Mouse (Mus musculus) adipocyte (in vitro differentiated cells): ENCODE measurements around the gene Pdpr.
"Not testable (repeated sequence)": the region's sequence is repeated elsewhere in the genome, so short reads cannot be mapped to it uniquely, and the experiment has no call there.

ENCODE experiments used
- DNase-seq: peaks from one replicate; pipeline ENCODE4 v3.0.0-alpha.2; 2016; ENCODE audit warnings: low spot score

Pdpr gene

GRCm38 (mm10) chr8:111093865-111094718, at the start of gene Pdpr:
TSS of gene Pdpr (plus strand) at chr8:111094630.
- DNase-seq = peak; percentile 81

GRCm38 (mm10) chr8:111048694-111049093, 45.7 kb upstream of the Pdpr start:
- DNase-seq = no peak

DNA sequence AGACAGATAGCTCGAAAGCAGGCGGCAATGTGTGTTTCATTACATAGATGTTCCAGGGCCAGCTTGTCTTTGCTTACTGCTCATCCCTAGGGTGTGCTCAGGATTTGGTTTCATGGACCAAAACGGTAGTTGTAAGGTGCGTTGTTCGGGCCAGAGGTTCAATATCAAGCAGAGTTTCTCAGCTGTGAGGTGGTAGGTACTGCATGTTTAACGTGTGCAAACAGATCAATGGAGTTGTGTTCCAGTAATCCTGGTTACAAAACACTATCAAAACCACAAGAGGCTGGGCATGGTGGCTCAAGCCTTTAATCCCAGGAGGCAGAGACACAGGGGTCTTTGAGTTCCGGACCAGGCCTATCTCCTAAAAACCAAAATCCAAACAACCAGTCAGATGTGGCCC, 45.3 kb upstream of the Pdpr start:
- no peak for DNase-seq

DNA sequence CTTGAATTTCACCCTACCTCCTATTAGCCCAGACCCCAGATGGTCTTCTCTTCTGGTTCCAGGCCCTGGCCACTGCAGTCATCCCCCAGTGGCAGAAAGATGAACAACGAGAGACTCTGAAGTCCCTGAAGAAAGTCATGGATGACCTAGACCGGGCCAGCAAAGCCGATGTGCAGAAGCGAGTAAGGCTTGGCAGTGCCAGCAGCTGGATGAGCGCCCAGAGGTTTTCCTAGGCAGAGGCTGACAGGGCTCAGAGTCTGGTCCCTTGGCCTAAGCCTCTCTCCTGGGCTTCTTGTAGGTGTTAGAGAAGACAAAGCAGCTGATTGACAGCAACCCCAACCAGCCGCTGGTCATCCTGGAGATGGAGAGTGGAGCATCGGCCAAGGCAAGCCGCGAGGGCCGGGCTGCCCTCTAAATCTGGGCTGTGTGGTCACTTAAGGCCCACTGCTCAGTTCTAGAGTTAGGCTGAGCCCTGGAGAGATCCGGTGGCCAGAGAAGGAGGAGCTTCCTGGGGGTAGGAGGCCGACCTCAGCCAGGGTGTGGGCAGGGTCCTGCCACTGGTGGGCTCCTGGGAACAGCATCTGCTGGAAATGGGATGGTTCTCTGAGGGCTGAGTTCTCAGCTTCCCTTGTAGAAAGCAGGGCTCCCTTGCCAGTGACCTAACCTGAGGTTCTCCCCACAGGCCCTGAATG, 40.5 kb upstream of the Pdpr start:
- peak; percentile 78 for DNase-seq

DNA sequence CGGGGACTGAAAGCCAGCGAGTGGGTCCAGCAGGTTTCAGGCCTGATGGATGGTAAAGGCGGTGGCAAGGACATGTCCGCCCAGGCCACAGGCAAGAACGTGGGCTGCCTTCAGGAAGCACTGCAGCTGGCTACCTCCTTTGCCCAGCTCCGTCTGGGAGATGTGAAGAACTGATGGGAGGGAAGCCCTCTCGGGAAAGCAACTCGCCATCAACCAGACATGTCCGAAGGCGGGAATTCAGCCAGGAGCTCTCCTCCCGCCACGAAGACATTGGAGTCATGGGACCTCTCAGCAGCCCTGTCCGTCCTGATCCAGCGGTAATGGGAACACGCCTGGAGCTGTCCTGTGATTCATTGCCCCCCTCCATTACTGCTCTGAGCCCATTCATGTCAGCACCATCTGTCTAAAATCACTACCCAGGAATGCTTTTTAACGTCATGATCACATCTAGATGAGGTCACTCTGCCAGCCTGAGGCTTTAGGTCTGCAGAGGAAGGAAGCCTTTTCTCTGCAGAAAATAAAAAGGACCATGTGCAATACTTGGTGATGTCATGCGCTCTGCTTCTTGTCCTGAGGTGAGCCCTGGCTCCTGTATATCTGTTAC, 39.3 kb upstream of the Pdpr start:
- DNase-seq = no peak

DNA sequence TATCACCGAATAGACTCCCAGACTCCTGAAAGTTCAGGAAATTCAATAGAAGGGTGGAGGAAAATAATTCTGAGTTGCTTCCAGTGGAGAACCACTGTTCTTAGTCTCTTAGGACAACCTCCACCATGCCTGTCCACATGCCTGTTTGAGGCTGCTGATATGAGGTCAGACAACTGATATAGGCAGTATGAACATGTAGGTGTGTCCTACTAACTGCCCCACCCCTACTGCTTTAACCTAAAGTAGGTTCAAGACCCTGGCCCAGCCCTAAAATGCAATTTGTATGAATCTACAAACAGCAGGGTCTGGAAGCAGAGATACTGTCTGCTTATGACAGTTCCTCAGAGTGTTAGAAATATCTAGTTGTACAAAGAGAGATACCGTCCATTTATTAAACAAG, 38.8 kb upstream of the Pdpr start:
- DNase-seq = no peak

- peak; percentile 96 for DNase-seq
Measured at GRCm38 (mm10) chr8:111056158-111056663, 38.2 kb upstream of the Pdpr start, which contains the start of gene Exosc6. TSS of gene Exosc6 (plus strand) at chr8:111056339.

- DNase-seq = peak; percentile 58
Measured at GRCm38 (mm10) chr8:111056691-111057293, 37.6 kb upstream of the Pdpr start.

GRCm38 (mm10) chr8:111058946-111059572, 35.4 kb upstream of the Pdpr start:
- no peak for DNase-seq

DNA sequence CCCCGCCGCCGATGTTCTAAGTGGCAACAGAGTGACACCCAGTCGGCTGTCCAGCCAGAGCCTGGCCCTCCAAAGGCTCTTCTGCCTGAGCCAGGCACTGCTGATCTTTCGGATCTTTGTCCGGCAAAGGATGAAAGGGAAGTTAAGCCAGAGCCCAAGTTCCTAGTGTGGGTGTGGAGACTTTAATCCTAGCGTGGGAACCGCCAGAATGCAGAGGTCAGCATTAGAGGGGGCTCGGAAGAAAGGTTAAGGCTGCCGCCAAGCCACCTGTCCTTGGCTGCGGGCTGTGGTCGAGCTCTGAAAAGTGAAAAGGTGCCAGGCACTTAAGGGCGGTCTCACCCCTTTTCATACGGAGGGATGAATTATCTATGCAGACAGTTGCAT, 32.8 kb upstream of the Pdpr start:
- DNase-seq = no peak

DNA sequence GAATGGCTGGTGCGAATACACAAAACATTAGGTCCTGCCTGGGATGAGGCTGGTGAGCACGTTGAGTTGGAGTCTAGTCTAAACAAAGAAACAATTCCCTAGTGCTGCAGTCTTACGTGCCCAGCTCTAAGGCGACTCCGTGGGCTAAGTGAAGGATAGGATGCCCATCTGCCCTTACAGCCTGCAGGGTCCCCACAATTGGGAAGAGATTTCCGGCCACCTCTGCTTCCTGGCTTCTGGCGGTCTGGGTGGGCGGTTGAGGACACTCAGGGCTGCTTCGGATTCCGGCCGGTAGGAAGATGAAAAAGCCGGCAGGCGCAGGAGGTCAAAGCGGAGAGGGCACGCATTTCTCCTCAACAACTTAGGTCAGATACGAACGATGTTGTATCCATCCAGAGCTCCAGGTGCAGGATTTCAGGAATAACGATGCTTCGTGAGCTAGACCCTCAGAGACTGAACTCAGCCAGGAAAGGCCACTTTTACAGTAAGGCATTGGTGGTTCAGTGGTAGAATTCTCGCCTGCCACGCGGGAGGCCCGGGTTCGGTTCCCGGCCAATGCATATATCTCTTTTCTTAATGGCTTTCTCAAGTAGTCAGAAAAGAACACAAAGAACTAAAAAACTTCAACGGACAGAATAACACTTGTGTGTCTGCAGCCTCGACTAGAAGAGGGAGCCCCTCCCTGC, 32.2 kb upstream of the Pdpr start:
- no peak for DNase-seq

GRCm38 (mm10) chr8:111062893-111063292, 31.5 kb upstream of the Pdpr start:
- DNase-seq = no peak

DNA sequence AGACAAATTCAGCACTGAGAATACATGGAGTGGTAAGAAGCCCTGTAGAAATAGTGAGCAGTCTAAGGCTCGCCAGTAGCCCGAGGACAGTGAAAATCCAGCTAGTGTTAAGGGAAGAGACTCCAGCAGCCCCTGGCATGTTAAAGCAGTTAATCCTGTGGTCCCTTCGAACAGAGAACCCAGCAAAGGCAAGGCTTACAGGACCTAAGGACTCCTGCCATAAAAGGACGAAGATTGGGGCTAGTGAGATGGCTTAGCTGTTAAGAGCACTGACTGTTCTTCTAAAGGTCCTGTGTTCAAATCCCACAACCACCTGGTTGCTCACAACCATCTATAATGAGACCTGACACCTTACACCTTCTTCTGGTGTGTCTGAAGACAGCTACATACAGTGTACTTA, 28.1 kb upstream of the Pdpr start:
- DNase-seq = no peak

DNA sequence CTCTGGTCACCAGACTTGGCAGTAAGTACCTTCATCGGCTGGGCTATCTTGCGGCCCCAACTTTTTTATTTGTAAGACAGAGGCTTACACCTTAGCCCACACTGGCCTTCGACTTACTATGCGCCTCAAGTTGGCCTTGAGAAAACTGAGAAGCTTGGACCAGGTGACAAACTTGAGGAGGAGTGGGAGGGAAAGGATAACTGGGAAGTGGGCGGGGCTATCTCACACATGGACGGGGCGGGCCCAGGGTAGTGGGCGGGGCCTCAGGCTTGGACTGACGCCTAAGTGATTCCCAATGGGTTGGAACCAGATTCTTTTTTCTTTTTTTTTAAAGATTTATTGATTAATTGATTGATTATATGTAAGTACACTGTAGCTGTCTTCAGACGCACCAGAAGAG, 27.0 kb upstream of the Pdpr start:
- DNase-seq = no peak

DNA sequence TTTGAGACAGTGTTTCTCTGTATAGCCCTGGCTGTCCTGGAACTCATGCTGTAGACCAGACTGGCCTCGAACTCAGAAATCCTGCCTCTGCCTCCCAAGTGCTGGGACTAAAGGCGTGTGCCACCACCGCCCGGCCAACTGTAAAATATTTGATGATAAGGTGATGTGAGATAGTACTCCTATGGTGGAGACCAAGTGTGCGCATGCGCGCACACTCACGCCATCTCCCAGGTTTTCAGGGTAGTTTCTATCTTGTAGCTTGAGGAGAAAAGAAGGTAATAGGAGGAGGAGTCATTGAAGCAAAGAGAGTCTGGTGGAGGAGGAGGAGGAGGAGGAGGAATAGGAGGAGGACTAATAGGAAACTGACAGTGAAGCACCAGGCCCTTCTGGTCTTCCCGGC, 25.8 kb upstream of the Pdpr start:
- DNase-seq = not testable (repeated sequence)

- no peak for DNase-seq
Measured at GRCm38 (mm10) chr8:111075926-111076325, 18.5 kb upstream of the Pdpr start.

DNA sequence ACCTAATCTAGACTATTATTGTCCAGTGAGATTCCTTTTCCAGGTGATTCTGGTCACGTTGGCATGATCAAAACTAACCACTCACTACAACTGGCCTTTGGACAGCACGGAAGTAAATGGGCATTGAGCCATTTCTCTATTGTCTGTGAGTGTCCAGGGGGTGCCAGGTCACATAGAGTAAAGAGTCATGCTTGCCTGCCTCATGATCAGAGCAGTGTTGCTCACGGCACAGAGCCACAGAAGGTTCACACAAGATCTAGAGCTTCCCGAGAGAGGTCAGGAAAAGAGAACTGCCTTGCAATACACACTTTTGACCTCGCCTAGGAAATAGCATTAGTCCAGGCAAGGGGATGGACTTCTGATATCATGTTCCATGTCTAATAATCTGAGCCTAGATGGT, 15.0 kb upstream of the Pdpr start:
- no peak for DNase-seq

DNA sequence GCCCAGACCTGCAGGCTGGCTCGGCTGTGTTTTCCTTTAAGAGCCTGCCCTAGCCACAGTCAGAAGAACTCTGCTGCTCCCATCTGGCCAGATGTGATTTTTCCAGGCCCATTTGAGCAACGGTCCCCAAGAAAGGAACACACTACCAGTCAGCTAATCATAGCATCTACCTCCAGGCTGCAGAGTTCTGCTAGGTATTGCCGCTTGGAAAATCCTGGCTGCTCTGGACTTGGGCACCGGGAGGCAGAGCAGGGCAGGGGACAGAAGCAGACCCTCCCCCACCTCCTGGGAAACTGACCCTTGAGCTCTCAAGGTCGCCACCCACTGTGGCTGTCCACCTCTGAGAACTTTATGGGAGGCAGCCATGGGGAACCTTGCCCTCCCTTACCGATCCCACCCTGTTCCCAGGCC, 14.6 kb upstream of the Pdpr start:
- DNase-seq = peak; percentile 81

GRCm38 (mm10) chr8:111081580-111082258, 12.7 kb upstream of the Pdpr start:
- DNase-seq = no peak

DNA sequence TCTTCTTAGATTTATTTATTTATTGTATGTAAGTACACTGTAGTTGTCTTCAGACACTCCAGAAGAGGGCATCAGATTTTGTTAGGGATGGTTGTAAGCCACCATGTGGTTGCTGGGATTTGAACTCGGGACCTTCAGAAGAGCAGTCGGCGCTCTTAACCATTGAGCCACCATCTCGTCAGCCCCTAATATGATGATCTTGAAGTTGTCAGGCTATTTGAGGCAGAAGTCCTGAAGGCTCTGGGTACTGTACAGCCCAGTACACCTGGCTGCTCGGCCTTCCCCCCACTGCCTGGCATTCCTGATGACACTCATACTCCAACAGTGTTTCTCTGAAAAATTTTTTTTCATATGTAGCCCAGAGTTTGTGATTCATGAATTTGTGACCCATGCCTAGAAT, 10.5 kb upstream of the Pdpr start:
- DNase-seq = not testable (repeated sequence)

DNA sequence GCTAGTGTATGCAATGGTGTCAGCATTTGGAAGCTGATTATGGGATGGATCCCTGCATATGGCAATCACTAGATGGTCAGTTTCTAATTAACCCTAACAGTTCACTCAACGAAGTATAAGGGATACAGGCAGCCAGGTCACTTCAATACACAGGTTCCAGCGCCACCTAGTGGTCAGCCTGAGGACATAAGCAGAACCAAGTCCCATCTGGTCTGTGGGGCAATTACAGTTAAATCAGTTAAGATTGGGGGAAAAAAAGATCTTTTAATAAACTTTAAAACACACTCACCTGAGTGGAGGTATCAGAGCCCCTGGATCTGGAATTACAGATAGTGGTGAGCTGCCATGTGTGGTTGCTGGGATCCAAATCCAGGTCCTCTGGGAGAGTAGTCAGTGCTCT, 4.3 kb upstream of the Pdpr start:
- peak; percentile 87 for DNase-seq
